Mouse (Mus musculus) intestine, embryonic 14.5 days (tissue): ENCODE measurements at regions not wholly inside any gene's neighbourhood (a gene's known extent, or its start where the extent isn't known, plus 50 kb on each side); places are given as distances from the start of the nearest gene placed in this dataset.

ENCODE experiments used
- ATAC-seq: fragments of 200-750 bp; cut with Nextera tagmentation; replicated peaks from 2 replicates; pipeline ENCODE4 v1.8.0; 2017; ENCODE audit warnings: low read depth, moderate number of reproducible peaks, moderate TSS enrichment, moderate library complexity; ENCODE audit not compliant: low FRiP score, low TSS enrichment
- DNase-seq: peaks from one replicate; pipeline ENCODE4 v3.0.0-alpha.2; 2018; ENCODE audit warnings: low spot score
- H3K27ac ChIP-seq: fragments of 300-500 bp; sonication (generic); 2 replicates; pipeline ENCODE4 v1.5.1; 2014; ENCODE audit warnings: low read depth, mild to moderate bottlenecking, control low read depth
- H3K27me3 ChIP-seq: fragments of 300-500 bp; sonication (generic); replicated peaks from 2 replicates; pipeline ENCODE4 v1.6.1; 2014; ENCODE audit warnings: low read length, control low read depth; ENCODE audit not compliant: control insufficient read depth, insufficient read depth
- H3K36me3 ChIP-seq: fragments of 300-500 bp; sonication (generic); 2 replicates; pipeline ENCODE4 v1.6.1; 2014; ENCODE audit warnings: low read length, control low read depth; ENCODE audit not compliant: control insufficient read depth, insufficient read depth
- H3K4me1 ChIP-seq: fragments of 300-500 bp; sonication (generic); replicated peaks from 2 replicates; pipeline ENCODE4 v1.6.1; 2014; ENCODE audit warnings: low read length, control low read depth, mixed read lengths; ENCODE audit not compliant: control insufficient read depth, insufficient read depth
- H3K4me2 ChIP-seq: fragments of 300-500 bp; sonication (generic); 2 replicates; pipeline ENCODE4 v1.6.1; 2014; ENCODE audit warnings: low read length
- H3K4me3 ChIP-seq: fragments of 300-500 bp; sonication (generic); 2 replicates; pipeline ENCODE4 v1.5.1; 2014; ENCODE audit warnings: low read depth, low read length, control low read depth, mixed read lengths
- H3K9ac ChIP-seq: fragments of 300-500 bp; sonication (generic); 2 replicates; pipeline ENCODE4 v1.6.1; 2014; ENCODE audit warnings: mild to moderate bottlenecking, low read length
- H3K9me3 ChIP-seq: fragments of 300-500 bp; sonication (generic); 2 replicates; pipeline ENCODE4 v1.6.1; 2016; ENCODE audit warnings: low read length, control low read depth; ENCODE audit not compliant: control insufficient read depth
- WGBS: fragments of 180-500 bp; shearing (Covaris S2); extraction: QIAGEN DNeasy Blood & Tissue Kit; methylation state at CpG from one replicate; pipeline ENCODE4 v1.1.7; 2014; 5-methylcytosine and 5-hydroxymethylcytosine counted together

DNA sequence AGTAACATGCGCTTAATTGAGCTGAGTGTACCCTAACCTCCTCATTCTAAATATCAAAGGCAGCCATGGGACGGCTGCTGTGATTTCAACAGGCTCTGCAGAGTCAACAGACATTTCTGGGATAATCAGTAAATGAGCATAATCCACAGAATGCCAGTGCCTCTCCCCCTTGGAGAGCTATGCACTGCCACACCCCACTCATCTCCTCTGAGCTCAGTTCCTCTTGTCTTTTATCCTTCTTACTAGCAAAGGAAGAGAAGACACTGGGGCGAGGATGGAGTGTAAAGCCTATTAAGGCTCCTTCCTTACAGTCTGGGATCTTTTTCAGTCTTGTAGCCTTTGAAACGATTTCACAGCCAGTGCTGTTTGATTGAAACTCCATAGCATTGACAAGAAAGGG is 90.9 kb downstream of the Kctd12 start:
- Histone ChIP-seq H3K36me3 (no peaks in the 10 kb centered on the region), H3K4me1 (no peaks in the 10 kb centered on the region), H3K4me3 (no peak overlapping the region), H3K9ac (no peak overlapping the region), H3K27ac (no peak overlapping the region), H3K27me3 (no peaks in the 10 kb centered on the region), H3K4me2 (no peak overlapping the region), H3K9me3 (no peaks in the 10 kb centered on the region)
- ATAC-seq (no peak), DNase-seq (no peak)
- WGBS, result 65% methylated on average over 4 of the region's 4 CpGs

DNA sequence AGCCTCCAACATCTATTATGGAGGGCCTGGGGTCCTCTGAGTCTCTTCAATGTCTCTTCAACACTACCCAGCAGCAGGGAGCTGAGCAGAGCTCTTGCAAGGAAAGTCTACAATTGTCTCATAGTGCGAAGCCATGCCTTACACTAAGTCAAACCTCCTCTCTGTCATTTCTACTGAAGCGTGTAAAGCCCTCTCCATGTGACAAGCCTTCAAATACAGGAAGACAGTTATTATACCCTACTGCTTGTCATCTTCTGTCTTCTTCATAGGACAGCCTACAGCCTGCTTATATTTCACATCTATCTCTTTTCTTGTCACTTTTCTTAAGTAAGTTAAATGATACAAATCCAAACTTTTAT is 97.2 kb downstream of the Kctd12 start:
- no peaks in the 10 kb centered on the region for H3K36me3 ChIP-seq
- no peak overlapping the region for H3K27ac ChIP-seq
- H3K4me2 ChIP-seq, result no peak overlapping the region
- WGBS, result 70% methylated on average over 2 of the region's 2 CpGs
- H3K4me3 ChIP-seq, result no peak overlapping the region
- no peaks in the 10 kb centered on the region for H3K27me3 ChIP-seq
- DNase-seq (no peak), ATAC-seq (no peak)
- no peak overlapping the region for H3K9ac ChIP-seq
- no peaks in the 10 kb centered on the region; the same call in 1 of the 2 replicates for H3K4me1 ChIP-seq
- no peaks in the 10 kb centered on the region for H3K9me3 ChIP-seq

DNA sequence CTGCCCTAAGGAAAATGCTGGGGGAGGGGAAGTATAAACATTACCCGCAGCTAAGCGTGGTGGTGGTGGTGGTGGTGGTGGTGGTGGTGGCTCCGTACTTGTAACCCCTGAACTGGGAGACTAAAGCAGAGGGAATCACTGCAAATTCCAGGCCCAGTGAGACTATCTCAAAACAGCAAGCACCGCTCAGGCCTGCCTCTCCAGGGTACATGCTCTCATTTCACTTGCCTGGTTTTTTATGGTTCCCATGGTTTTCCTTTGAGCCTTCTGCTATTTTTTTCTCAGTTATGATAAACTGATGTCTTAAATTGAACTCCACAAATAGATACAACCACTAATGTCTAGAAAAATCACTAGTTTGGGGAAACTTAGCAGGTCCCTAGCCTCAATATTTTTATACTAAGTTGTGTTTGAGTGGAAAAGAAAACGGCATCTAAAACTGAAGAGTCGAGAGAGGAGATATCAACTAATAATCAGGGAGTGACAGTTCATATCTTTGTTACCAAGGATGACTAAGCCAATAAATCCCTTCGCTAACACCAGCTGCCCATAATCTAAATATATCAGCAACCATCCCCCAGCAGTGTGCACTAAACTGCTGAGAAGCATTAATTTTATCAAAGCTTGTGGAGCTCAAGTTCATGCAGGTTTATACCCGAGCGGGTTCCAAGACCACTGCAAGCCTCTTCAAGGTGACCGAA is 97.7 kb downstream of the Kctd12 start:
- Histone ChIP-seq H3K36me3 (no peaks in the 10 kb centered on the region), H3K27ac (no peak overlapping the region), H3K9ac (no peak overlapping the region), H3K4me1 (no peaks in the 10 kb centered on the region; the same call in 1 of the 2 replicates), H3K27me3 (no peaks in the 10 kb centered on the region), H3K4me2 (no peak overlapping the region), H3K4me3 (no peak overlapping the region), H3K9me3 (no peaks in the 10 kb centered on the region)
- 68% methylated on average over 10 of the region's 10 CpGs for WGBS
- ATAC-seq (no peak), DNase-seq (no peak)

DNA sequence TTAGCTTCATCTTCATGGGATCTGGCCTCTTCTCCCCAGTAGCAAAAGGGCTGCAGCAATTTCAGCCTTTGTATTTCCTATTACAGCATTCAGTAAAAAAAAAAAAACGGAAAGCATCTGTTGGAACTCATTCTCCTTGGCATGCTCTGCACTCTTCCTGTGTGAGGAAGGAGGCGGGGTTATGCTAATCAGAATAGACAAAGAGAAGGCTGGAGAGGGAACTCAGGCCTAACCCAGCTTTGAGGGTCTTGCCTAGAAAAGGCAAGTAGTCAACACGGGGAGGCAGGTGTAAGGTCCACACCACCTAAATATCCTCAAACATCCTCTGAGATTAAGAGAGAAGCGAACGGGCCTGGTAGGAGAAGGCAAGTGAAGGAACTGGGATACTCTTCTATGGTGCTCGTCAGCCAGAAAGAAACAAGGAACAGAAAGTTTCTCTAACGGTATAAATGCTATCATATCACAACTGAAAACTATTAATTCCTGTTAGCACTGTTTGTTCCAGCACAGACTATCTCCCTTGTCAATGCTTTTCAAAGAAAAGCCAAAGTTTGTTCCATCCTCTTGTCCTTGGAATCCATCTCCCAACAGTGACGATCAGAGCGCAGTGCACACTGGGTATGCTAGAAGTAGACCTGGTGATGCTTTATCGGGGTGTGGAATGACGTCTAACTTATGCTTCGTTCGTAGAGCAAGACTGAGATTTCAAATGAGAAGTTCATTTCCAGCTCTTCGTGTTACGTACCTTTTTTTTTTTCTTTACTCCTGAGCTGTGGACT is 98.9 kb downstream of the Kctd12 start:
- Histone ChIP-seq H3K4me3 (no peak overlapping the region), H3K36me3 (no peaks in the 10 kb centered on the region), H3K4me1 (no peaks in the 10 kb centered on the region; the same call in 1 of the 2 replicates), H3K4me2 (no peak overlapping the region), H3K27me3 (no peaks in the 10 kb centered on the region), H3K9me3 (no peaks in the 10 kb centered on the region), H3K27ac (peak overlapping the region; percentile 24; the same call in 1 of the 2 replicates), H3K9ac (no peak overlapping the region)
- ATAC-seq, result no peak
- no peak for DNase-seq
- 84% methylated on average over 15 of the region's 15 CpGs for WGBS

DNA sequence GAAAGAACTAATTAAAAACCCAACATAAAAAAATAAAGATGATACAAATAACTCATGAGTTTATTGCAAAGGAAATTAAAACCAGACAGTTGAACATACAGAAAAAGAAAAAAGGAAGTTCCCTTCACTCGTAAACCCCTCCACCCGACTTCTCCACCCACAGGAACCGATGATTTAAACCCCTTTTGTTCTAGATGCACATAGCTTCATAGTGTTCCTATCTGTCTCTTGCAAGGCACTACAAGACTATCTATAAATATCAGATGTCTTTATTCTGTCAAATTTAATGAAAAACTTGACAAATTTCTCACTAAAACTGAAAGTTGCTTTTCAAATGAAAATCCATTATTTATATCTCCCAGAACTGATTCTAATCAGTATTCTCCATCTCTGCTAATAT is 100.2 kb downstream of the Kctd12 start:
- Histone ChIP-seq H3K9me3 (no peaks in the 10 kb centered on the region), H3K9ac (no peak overlapping the region), H3K27ac (no peak overlapping the region), H3K4me1 (no peaks in the 10 kb centered on the region; the same call in 1 of the 2 replicates), H3K27me3 (no peaks in the 10 kb centered on the region), H3K4me2 (no peak overlapping the region), H3K36me3 (no peaks in the 10 kb centered on the region), H3K4me3 (no peak overlapping the region)
- ATAC-seq (no peak), DNase-seq (no peak)
- 87% methylated on average over 3 of the region's 3 CpGs for WGBS

DNA sequence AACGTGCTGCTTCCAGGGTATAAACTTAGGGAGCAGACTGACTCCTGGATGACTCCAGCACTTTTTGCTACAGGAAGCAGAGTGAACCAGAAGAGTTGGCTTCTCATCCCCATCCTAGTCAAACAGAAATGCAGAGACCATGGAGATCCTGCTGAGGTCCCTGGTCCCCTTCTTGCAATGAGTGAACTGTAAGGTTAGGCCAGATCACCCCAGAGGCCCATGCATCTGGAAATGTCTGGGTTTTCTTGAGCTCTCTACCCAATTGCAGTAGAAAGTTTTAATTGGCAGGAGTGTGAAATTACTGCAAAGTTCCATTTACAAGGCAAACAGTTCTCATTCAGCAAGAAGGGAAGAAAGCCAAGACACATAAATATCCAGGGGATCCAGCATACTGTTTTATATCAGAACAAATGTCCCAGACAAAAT is 101.8 kb downstream of the Kctd12 start:
- no peaks in the 10 kb centered on the region for H3K27me3 ChIP-seq
- H3K4me3 ChIP-seq, result no peak overlapping the region
- DNase-seq, result no peak
- 41% methylated on average over 1 of the region's 1 CpGs for WGBS
- peak; percentile 59; the same call in 1 of the 2 replicates for ATAC-seq
- no peak overlapping the region for H3K4me2 ChIP-seq
- peak overlapping the region; percentile 57; the same call in 1 of the 2 replicates for H3K27ac ChIP-seq
- H3K4me1 ChIP-seq, result no peaks in the 10 kb centered on the region; the same call in 1 of the 2 replicates
- no peaks in the 10 kb centered on the region for H3K36me3 ChIP-seq
- H3K9me3 ChIP-seq, result no peaks in the 10 kb centered on the region
- no peak overlapping the region for H3K9ac ChIP-seq

DNA sequence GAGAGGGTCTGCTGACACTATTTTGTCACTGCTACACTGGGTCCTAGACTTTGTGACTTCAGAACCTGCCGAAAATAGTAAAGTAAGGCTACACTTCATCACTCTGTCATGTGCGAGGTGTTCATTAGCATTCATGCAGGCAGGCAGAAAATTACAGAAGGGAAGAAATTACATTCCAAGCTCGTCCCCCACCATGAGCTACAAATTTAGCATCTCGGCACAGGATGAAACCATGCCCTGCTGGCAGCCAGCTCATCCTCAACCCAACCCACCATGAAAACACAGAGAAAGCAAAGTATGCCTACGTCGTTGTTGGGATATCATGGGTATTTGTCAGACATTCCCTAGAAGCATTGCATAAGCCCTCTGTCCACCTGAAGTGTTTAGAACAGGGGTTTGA is 103.9 kb downstream of the Kctd12 start:
- H3K4me1 ChIP-seq, result no peaks in the 10 kb centered on the region; the same call in 1 of the 2 replicates
- DNase-seq (no peak), ATAC-seq (no peak)
- H3K9me3 ChIP-seq, result no peaks in the 10 kb centered on the region
- H3K27ac ChIP-seq, result no peak overlapping the region
- H3K27me3 ChIP-seq, result no peaks in the 10 kb centered on the region
- no peak overlapping the region for H3K9ac ChIP-seq
- H3K4me2 ChIP-seq, result no peak overlapping the region
- WGBS, result 92% methylated on average over 6 of the region's 6 CpGs
- no peak overlapping the region for H3K4me3 ChIP-seq
- H3K36me3 ChIP-seq, result no peaks in the 10 kb centered on the region

DNA sequence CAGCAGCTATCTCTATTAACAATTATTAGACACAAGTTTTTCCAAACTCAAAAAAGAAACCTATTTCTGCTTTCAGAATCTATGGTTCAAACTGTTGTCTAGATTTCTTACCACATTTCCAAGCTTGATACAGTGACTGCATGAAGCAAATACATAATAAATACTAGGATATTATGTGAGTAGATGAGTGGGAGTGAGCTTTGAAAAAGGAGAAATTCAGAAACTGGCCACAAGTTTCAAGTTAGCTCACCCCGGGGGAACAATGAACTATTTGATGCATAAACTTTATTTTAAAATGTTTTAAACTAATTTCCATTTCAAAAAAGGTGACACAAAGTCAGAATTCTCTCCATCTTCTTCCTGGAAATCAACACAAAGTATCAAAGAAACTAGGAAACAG is 114.3 kb downstream of the Kctd12 start:
- WGBS, result 89% methylated on average over 1 of the region's 1 CpGs
- H3K27ac ChIP-seq, result no peak overlapping the region
- H3K27me3 ChIP-seq, result no peaks in the 10 kb centered on the region
- no peak overlapping the region for H3K9ac ChIP-seq
- no peaks in the 10 kb centered on the region for H3K9me3 ChIP-seq
- H3K36me3 ChIP-seq, result no peaks in the 10 kb centered on the region
- H3K4me3 ChIP-seq, result no peak overlapping the region
- ATAC-seq (no peak), DNase-seq (no peak)
- H3K4me2 ChIP-seq, result no peak overlapping the region
- no peaks in the 10 kb centered on the region for H3K4me1 ChIP-seq
